Mouse (Mus musculus) NIH3T3 (cell line): Measurements from ENCODE around the gene Pof1b.

Experiments used
- DNase-seq: peaks from one replicate; pipeline ENCODE4 v3.0.0-alpha.2; 2012; ENCODE audit warnings: low read depth

The Pof1b gene

GRCm38 (mm10) chrX:112698508-112698907 lies at the start of gene Pof1b:
TSS of gene Pof1b (minus strand) at chrX:112698651.
- DNase-seq, result no peak

- DNase-seq, result no peak
These were observed 18.1 kb upstream of the Pof1b start for GRCm38 (mm10) chrX:112716587-112716986.

GRCm38 (mm10) chrX:112694392-112694791 lies 4.1 kb downstream of the Pof1b start:
- DNase-seq, result no peak

GRCm38 (mm10) chrX:112680605-112681004 lies 17.8 kb downstream of the Pof1b start:
- no peak for DNase-seq

GRCm38 (mm10) chrX:112675525-112675924 lies 22.9 kb downstream of the Pof1b start:
- DNase-seq, result no peak

- no peak for DNase-seq
These were observed 96.9 kb downstream of the Pof1b start for GRCm38 (mm10) chrX:112601306-112602120.

- no peak for DNase-seq
These were observed 97.7 kb downstream of the Pof1b start, which contains the start of gene Zfp711 for GRCm38 (mm10) chrX:112600511-112601305. TSS of gene Zfp711 (plus strand) at chrX:112600526.
